Mouse (Mus musculus): ENCODE results near the gene Cops2.

DNA sequence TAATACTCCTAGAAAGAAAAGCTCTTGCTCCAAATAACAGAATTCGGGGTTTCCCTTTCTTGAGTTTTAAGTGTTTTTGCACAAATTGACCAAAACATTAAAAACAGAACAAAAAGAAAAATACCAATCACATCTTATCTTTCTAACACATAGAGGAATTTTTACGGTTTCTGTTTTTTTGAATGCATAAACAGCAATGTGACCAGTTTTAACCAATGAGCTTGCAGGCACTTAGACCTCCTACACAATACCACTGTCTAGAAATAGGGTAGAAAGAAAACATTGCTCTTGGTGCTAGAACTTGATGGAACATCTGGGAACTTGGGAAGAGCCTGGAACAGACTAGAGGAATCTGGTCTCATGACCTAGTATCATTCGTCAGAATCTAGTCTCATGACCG, 68.7 kb downstream of the Cops2 start:
- TF ChIP-seq GATA1 (IDR thresholded peaks at IDR 0.05; ENCODE audit: low read length): no peak
- TF ChIP-seq TAL1 (IDR thresholded peaks at IDR 0.05; ENCODE audit: low read length): no peak
